Mouse (Mus musculus) hindlimb bud, embryonic 11.5 days (tissue): ENCODE results near the gene Uvrag.
A peak's percentile ranks its signal among the peaks of the same experiment; 100 is the strongest.

Source experiments
- DNase-seq: peaks from one replicate; pipeline ENCODE4 v3.0.0-alpha.2; 2012; ENCODE audit warnings: low read depth, low spot score; ENCODE audit errors: extremely low spot score

The Uvrag gene

DNA sequence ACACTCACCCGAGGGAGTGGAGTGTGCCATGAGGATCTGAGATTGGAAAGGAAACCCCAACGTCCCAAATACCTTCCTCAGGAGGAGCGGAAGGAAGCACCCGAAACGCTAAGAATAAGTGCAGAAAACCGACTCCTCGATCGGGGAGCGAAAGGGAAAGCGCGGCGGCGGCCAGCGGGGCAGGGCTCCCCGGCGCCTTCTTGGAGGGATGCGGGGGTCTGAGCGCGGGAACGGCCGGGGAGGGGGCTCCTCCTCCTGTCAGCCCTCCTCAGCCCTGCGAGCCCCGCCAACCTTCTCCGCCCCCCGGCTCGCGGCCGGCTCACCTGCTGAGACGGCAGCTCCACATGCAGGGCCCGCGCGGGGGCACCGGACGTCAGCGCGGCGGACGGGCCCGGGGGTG is 430 bp downstream of the Uvrag start:
- DNase-seq: no peak

DNA sequence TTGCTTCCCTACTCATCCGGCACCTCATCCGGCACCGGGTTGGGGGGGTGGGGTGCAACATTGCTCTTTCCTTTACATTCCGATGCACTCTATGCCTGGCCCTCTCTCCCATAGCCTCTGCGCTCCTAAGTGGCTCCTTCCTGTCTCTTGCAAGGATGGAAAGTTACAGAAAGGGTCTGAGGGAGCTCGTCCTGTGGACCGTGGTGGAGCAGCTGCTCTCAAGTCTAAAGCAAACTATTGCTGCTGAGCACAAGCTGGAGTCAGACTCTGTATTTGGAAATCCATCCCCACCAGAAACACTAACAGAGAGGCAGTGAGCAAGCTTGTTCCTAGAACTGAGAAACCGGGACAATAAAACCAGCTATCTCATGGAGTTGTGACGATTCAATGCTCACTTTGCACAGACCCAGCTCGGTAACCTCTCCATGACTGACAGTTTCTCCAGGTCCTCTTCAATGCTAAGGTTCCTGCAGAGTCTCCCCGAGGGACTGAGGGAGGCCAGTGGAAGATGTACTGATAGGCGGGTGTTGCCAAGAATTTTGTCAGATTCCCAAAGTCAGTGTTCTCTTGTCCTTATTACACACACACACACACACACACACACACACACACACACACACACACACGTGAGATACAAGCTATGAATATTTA is 975 bp downstream of the Uvrag start:
- DNase-seq: no peak

- no peak for DNase-seq
Measured at GRCm38 (mm10) chr7:99137541-99137940, 3.4 kb downstream of the Uvrag start.

GRCm38 (mm10) chr7:99136789-99137188 is 4.2 kb downstream of the Uvrag start:
- no peak for DNase-seq

DNA sequence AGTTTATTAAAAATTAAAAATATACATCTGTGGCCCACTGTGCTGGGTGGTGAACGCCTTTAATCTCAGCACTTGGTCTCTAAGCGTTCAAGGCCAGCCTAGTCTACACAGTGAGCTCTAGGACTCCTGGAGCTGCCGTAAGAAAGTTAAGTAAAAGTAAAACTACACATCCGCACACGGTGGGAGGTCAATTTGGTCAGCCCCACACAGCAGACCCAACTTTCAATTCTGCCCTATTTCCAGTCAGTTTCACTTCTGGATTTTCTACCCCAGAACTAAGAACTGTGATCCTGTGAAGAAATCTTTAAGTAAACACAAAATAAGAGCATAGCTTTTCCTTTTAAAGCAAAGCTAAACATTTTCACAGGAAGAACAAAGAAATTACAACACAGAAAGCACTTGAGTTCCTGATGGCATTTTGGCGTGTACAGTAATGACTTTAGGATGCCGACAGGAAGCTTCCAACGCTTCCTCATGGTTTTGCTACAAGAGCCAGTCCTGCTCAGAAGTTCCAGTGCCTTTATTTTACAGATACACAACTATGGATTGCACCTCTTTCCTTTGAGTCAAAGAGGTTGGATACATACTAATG is 7.0 kb downstream of the Uvrag start:
- no peak for DNase-seq

DNA sequence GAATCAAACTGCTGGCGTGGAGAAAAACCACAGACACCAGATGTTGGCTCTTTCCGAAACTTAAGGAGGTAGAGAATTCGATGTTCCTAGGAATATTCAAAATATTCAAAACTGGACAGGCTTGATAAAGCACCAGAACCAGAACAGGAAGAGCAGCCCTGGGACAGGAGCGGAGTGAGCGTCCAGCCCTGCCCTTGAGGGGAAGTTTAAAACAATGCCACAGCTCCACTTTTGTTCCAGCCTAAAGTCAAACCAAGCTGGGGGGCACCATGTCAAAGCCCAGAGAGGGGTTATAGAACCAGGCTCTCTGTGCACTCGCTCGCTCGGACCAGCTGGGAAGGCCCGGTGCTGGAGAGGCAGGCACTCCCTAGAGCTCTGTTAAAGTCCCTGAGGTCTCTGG is 8.3 kb downstream of the Uvrag start:
- DNase-seq: no peak

DNA sequence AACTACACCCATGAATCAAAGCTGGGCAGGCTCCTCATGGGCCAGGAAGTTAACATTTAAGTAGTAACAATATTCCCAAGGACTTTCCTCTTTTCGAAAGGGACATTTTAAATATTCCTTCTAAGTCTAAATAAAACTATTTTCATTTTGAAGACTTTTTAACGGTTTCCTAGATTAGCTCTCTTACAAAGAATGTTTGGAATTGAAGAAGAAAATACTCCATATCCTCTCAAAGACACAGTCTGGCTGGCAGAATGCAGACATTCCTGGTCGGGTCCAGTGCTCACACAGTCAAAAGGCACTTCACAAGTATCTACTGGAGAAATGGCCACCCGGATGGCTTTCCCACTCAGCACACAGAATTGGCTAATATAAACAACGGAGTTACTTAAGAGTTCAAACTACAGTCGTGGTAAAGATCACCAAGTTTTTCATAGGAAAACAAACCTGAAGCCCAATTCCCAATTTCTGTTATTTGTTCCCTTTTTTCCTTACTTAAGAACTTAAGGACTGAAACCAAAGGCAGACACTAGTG is 9.1 kb downstream of the Uvrag start:
- no peak for DNase-seq

GRCm38 (mm10) chr7:99128965-99129364 is 12.0 kb downstream of the Uvrag start:
- no peak for DNase-seq

DNA sequence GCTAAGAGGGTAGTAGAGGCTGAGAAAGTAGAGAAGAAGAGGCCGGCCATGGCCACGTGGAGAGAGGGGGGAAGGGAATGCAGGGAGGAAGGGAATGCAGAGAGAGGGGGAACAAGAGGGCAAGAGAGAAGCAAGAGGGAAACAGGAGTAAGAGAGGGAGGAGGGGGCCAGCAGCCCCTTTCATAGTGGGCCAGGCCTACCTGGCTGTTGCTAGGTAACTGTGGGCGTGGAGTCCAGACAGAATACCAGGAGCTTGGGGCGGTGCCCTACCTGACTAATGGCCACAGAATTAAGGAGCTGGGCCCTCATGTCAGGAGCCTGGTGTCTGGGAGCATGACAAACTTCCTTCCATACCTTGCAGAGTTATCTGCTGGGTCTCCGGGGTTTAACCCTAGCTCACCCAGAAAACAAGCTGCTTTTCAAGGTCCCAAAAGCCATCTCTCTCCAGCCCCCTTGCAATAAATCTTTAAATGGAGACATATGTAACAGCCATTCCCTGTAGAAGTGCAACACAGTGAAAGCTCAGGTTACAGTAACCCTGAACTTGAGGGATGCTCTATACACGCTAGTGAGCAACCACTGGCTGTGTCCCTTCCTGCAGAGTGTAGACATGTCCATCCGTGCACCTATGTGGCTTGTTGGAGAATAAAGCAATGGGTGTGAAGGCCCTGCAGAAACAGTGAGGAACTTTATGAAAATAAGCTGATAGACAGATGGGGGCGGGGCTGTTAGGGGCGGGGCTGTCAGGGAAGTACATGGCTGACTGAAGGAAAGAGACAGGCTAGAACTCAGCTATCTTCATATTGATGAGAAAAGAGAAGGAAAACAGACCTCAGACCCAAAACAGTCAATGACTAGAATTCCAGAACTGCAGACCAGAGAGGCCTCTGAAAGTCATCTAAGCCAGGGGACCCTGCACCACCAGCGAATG is 12.7 kb downstream of the Uvrag start:
- peak; percentile 31 for DNase-seq

DNA sequence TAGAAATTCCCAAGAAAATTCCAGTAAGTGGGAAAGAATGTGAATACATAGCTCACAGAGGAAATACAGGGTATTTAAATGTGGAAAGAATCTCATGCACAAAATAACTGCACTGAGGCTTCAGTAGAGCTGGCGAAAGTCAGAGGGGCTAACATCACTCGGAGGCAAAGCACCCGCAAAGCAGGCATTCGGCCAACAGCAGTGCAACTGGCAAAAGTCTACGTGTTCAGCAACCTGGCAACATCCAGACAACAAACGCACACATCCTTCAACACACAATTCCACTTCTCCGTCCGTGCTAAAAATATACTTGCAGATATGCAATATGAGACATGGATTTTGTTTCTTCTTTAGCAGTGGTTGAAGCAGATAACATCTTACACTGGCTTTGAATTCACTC is 14.9 kb downstream of the Uvrag start:
- no peak for DNase-seq

- no peak for DNase-seq
Measured at GRCm38 (mm10) chr7:99122651-99123050, 18.3 kb downstream of the Uvrag start.

DNA sequence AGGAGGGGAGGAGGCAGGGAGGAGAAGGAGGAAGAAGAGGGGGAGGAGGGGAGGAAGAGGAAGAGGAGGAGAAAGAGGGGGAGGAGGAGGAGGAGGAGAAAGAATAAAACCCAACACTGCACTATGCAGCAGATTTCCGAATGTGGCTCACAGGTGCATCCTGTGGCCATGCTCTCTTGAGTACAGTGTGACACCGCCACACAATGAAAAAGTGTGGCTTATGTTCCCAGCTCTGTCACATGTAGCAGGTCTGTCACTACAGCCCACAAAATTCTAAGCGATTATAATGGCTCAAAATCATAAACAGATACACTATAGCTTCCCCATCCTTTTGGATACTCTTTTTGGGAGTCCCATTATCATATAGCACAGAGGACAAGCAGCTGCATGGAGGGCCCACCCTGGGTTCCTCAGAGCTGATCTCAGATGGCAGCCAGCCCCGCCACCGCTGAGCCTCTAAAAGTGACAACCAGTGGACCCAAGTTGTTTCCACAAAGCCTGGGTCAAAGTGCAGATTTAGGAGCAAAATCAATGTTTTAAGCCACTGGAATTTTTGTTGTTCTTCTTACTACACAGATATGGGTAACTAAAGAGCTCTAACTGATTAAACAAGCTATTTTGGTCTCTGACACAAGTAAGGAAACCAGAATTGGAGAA is 19.9 kb downstream of the Uvrag start:
- DNase-seq: no peak

GRCm38 (mm10) chr7:99120082-99120481 is 20.9 kb downstream of the Uvrag start:
- DNase-seq: no peak

DNA sequence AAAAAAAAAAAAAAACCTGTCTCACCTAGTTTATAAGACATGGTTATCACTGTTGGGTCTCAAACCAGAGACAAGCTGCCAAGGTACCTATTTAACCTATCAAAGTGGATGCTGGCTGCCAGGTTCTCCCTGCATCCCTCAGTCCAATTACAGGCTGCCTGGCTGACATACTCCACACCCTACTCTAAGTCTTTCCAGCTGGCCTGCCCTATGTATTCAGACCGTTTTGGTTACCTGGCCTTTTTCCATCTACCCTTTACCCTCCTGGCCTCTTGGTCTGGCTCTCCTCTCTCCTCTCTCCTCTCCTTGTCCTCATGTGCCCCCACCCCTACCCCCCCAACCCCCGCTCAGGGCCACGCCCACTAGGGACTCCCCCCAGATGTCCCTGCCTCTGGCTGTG is 24.2 kb downstream of the Uvrag start:
- no peak for DNase-seq

GRCm38 (mm10) chr7:99114006-99114726 is 26.8 kb downstream of the Uvrag start:
- DNase-seq: no peak

DNA sequence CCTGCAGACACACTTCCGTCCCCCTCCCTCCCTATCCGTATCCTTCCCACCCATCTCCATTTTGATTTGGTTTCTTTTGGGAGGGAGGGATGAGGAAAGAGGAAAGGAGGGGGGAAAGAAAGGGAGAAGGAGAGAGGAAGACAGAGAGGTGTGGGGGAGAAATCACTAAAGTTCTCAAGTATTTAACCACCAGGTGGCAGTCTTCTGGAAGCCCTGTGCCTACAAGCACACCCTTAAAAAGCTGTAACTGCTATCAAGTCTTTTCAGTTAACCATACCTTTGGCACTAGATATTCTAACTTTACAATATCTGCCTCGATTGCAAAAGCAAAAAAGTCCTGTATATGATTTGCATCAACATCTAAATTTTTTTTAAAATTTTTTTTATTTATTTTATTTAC is 33.4 kb downstream of the Uvrag start:
- DNase-seq: no peak

- DNase-seq: no peak
Measured at GRCm38 (mm10) chr7:99106714-99107270, 34.1 kb downstream of the Uvrag start.

- DNase-seq: no peak
Measured at GRCm38 (mm10) chr7:99101767-99102593, 39.0 kb downstream of the Uvrag start.

- no peak for DNase-seq
Measured at GRCm38 (mm10) chr7:99101076-99101475, 39.9 kb downstream of the Uvrag start.
